Mouse (Mus musculus) heart, postnatal 0 days (tissue): Measurements from ENCODE around the gene Cdk17.

ENCODE experiments used
- CTCF ChIP-seq: IDR thresholded peaks from 2 replicates; pipeline ENCODE4 v1.5.1; 2016; ENCODE audit warnings: antibody characterized with exemption, control low read depth, low read depth
- EP300 ChIP-seq: IDR thresholded peaks from 2 replicates; pipeline ENCODE4 v1.6.1; 2016; ENCODE audit warnings: antibody characterized with exemption, low read depth

DNA sequence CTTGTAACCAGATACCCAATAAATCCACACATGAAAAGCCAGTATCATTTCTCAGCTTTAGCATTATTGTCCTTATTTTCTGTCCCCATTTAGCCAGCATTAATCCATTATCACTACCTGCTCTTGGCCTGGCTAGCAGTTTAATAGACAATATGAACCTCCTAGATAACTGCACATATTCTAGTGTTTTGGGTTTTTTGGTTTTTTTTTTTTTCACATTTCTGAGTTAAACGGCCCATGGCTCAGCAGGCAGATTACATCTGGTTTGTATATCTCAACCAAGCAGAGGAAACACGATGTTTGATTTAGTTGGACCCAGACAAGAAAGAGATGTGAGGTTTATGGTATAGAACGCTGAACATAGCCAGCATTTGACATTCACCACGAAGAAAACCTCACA, 109.1 kb downstream of the Cdk17 start:
- no peak for TF ChIP-seq CTCF
- no peak for TF ChIP-seq EP300
